Mouse (Mus musculus) adrenal gland, postnatal 10 days (tissue): ENCODE results near the gene Trim43b. TPM values are rescaled to one million over a fixed set of nuclear protein-coding genes. Genes with fewer than 3 reads are reported as not detected.
"Not testable (repeated sequence)": the region's sequence is repeated elsewhere in the genome, so short reads cannot be mapped to it uniquely, and the experiment has no call there.

Experiments
- DNase-seq: peaks from one replicate; pipeline ENCODE4 v3.0.0; 2021; ENCODE audit warnings: mixed read lengths
- long read RNA-seq, 2 experiments: library from polyadenylated mRNA; stranded (forward); transcript quantifications; one replicate each; pipeline ENCODE4 v2.0.0; 2021
- total RNA-seq, 2 experiments: library from RNA; stranded (reverse); gene quantifications; 2 replicates each; pipeline ENCODE4 v1.2.3; 2021

Gene Trim43b
- total RNA-seq, result 1 to 10 TPM in 1 of 2 experiments, under 1 TPM in 1; 0.67 to 1.4 TPM
- long read RNA-seq, experiment 1, partial matches to known transcripts, result 0 of 2 reads
- long read RNA-seq, experiment 1, other reads (novel, unspliced or antisense), result 0 of 2 reads
- long read RNA-seq, experiment 2, result 0 reads

- not testable (repeated sequence) for DNase-seq
Measured at GRCm38 (mm10) chr9:89092735-89093134, at the start of gene Trim43b. Gene Trim43b, minus strand, starts transcription at chr9:89092835.

GRCm38 (mm10) chr9:89104576-89104975, 11.9 kb upstream of the Trim43b start:
- not testable (repeated sequence) for DNase-seq

GRCm38 (mm10) chr9:89086746-89087145, 5.9 kb downstream of the Trim43b start:
- DNase-seq, result not testable (repeated sequence)

GRCm38 (mm10) chr9:89079637-89080036, 13.0 kb downstream of the Trim43b start:
- not testable (repeated sequence) for DNase-seq

GRCm38 (mm10) chr9:89076508-89076907, 16.1 kb downstream of the Trim43b start:
- not testable (repeated sequence) for DNase-seq

- DNase-seq, result not testable (repeated sequence)
Measured at GRCm38 (mm10) chr9:89067143-89067501, 25.5 kb downstream of the Trim43b start.

GRCm38 (mm10) chr9:89066378-89067142, 26.1 kb downstream of the Trim43b start:
- peak; percentile 83 for DNase-seq

Other genes starting within 250 kb of the Trim43b start
- gene Bcl2a1a, start 135.9 kb downstream of the Trim43b start, total RNA-seq, result 1 to 10 TPM in 1 of 2 experiments, not detected in 1; 2.3 TPM
- 1 to 10 TPM; 3.0 to 3.2 TPM for gene Bcl2a1b, start 106.4 kb upstream of the Trim43b start, total RNA-seq
- gene Gm29094, start 106.5 kb upstream of the Trim43b start, total RNA-seq, result not detected
- 10 to 100 TPM; 39.5 to 44.3 TPM for gene Mthfs, start 117.8 kb upstream of the Trim43b start, total RNA-seq